Mouse (Mus musculus) forebrain, embryonic 14.5 days (tissue): ENCODE results near the gene Snx9. TPM values are rescaled to one million over a fixed set of nuclear protein-coding genes. Genes with fewer than 3 reads are reported as not detected.
A peak's percentile ranks its signal among the peaks of the same experiment; 100 is the strongest.

Experiments
- ATAC-seq: fragments of 200-750 bp; cut with Nextera tagmentation; 2 replicates; pipeline ENCODE4 v1.8.0; 2017; ENCODE audit warnings: mild to moderate bottlenecking, moderate library complexity
- DNase-seq: peaks from one replicate; pipeline ENCODE4 v3.0.0-alpha.2; 2015; ENCODE audit warnings: low spot score
- H3K27ac ChIP-seq: fragments of 300-500 bp; sonication (generic); 2 replicates; pipeline ENCODE4 v1.5.1; 2014; ENCODE audit warnings: low read depth, mild to moderate bottlenecking, control low read depth, low read length, moderate library complexity
- H3K27me3 ChIP-seq: fragments of 300-500 bp; sonication (generic); replicated peaks from 2 replicates; pipeline ENCODE4 v1.6.1; 2014; ENCODE audit warnings: low read length, control low read depth, mixed read lengths; ENCODE audit not compliant: control insufficient read depth, insufficient read depth
- H3K36me3 ChIP-seq: fragments of 300-500 bp; sonication (generic); 2 replicates; pipeline ENCODE4 v1.6.1; 2014; ENCODE audit warnings: low read length, control low read depth; ENCODE audit not compliant: control insufficient read depth, insufficient read depth
- H3K4me1 ChIP-seq: fragments of 300-500 bp; sonication (generic); 2 replicates; pipeline ENCODE4 v1.6.1; 2014; ENCODE audit warnings: antibody characterized with exemption, low read length, control low read depth; ENCODE audit not compliant: control insufficient read depth, insufficient read depth
- H3K4me2 ChIP-seq: fragments of 300-500 bp; sonication (generic); 2 replicates; pipeline ENCODE4 v1.6.1; 2014; ENCODE audit warnings: mild to moderate bottlenecking, control low read depth, low read length
- H3K4me3 ChIP-seq: fragments of 300-500 bp; sonication (generic); 2 replicates; pipeline ENCODE4 v1.5.1; 2014; ENCODE audit warnings: low read depth, low read length, control low read depth
- H3K9ac ChIP-seq: fragments of 300-500 bp; sonication (generic); 2 replicates; pipeline ENCODE4 v1.6.1; 2014; ENCODE audit warnings: mild to moderate bottlenecking, low read length, control low read depth, moderate library complexity
- H3K9me3 ChIP-seq: fragments of 300-500 bp; sonication (generic); replicated peaks from 2 replicates; pipeline ENCODE4 v1.6.1; 2016; ENCODE audit warnings: low read length, control low read depth, mixed read lengths; ENCODE audit not compliant: control insufficient read depth
- WGBS: fragments of 180-500 bp; shearing (Covaris S2); extraction: QIAGEN DNeasy Blood & Tissue Kit; methylation state at CpG from one replicate; pipeline ENCODE4 v1.1.7; 2014; 5-methylcytosine and 5-hydroxymethylcytosine counted together
- polyA plus RNA-seq: library from polyadenylated mRNA; unstranded; fragments of >200 nt; fragmentation: Nextera tagmentation; extraction: Ambion mirVana; gene quantifications from 2 replicates; pipeline ENCODE4 v1.2.1, GENCODE M21; 2014

Gene Snx9
- polyA plus RNA-seq, 1 experiment from 2014 or later = 6.7 TPM

DNA sequence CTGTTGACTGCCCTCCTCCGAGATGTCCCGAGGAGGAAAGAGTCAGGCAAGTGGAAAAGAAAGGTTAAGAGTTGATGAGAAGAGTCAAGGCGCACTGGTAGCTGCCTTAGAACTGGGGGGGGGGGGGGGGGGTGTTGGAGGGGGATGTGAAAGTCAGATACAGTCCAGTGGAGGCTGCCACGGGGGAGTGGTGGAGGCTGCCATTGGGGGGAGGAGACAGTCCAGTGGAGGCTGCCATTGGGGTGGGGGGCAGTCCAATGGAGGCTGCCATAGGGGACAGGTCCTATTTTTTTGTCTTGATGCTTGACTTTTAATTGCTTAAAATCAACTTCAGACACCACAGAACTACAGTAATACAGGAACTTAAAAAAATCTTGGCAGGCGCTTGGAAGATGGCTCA is 91.0 kb downstream of the Snx9 start:
- no peaks in the 10 kb centered on the region for H3K36me3 ChIP-seq
- no peak overlapping the region for H3K27ac ChIP-seq
- DNase-seq = no peak
- H3K4me2 ChIP-seq = no peak overlapping the region
- no peak overlapping the region for H3K9ac ChIP-seq
- ATAC-seq = no peak
- H3K4me1 ChIP-seq = peaks cover 6% of the 10 kb centered on the region; the same call in 1 of the 2 replicates
- no peaks in the 10 kb centered on the region for H3K27me3 ChIP-seq
- H3K9me3 ChIP-seq = no peaks in the 10 kb centered on the region
- H3K4me3 ChIP-seq = no peak overlapping the region
- 80% methylated on average over 5 of the region's 5 CpGs for WGBS

DNA sequence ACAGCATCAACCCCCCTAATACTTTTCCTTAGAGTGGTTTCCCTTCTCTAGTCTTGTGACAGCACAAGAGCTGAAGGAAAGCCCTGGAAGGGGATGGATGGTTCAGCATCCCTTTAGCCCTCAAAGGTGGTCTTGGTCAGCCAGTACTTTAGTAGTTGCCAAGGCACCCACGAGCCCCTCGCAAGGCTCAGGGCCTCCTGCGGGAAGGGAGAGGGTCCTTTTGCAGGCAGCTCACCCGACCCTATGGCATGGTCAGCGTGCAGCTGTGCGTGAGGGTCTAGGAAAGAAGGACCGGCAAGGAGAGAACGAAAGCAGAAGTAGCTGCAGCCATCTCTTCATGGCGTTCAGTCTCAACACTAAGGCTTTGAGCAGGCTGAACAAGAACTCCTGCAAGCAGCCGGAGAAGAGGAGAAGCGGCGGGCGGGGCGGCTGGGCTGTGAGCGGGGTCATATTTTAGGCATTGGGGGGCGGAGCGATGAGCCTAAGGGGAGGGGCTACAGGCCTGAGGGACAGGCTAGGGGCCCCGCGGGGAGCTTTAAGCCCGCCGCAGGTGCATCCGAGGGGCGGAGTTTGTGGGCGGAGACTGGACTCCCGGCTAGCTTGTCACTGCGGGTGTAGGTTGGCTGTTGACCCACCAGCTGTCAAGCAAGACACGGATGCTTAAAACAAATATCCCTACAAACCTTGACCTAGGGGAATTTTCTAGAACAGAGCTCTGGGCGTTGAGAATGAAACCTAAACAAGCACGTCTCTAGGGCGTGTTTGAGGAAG is 93.6 kb downstream of the Snx9 start:
- H3K27me3 ChIP-seq = 0 out of 2 replicates have a peak, but pooled peaks cover 5% of the 10 kb centered on the region
- H3K4me2 ChIP-seq = peak overlapping the region; percentile 64
- peak overlapping the region; percentile 45 for H3K9ac ChIP-seq
- H3K9me3 ChIP-seq = no peaks in the 10 kb centered on the region
- DNase-seq (peak; percentile 79), ATAC-seq (peak; percentile 88)
- peak overlapping the region; percentile 35 for H3K4me3 ChIP-seq
- no peaks in the 10 kb centered on the region for H3K36me3 ChIP-seq
- H3K4me1 ChIP-seq = peaks cover 6% of the 10 kb centered on the region; the same call in 1 of the 2 replicates
- H3K27ac ChIP-seq = no peak overlapping the region
- 1% methylated on average over 30 of the region's 30 CpGs for WGBS

DNA sequence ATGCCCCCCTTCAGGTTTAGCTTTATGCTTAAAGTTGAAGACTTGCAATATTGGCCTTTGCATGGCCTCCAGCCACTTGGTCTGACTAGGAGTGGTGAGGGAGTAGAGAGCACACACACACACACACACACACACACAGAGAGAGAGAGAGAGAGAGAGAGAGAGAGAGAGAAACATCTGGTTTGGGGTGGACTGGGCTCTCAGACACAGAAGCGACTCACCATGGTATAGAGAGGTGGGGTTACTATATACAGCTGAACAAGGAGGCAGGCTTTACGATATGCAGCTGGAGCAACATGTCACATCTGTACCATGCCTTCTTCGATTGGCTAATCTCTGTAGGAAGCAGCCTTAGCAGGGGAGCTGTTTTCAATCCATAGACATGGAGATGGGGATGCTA is 94.6 kb downstream of the Snx9 start:
- Histone ChIP-seq H3K36me3 (no peaks in the 10 kb centered on the region), H3K27me3 (peaks cover 11% of the 10 kb centered on the region), H3K4me2 (no peak overlapping the region), H3K9me3 (no peaks in the 10 kb centered on the region), H3K27ac (no peak overlapping the region), H3K4me3 (no peak overlapping the region), H3K4me1 (peaks cover 6% of the 10 kb centered on the region; the same call in 1 of the 2 replicates), H3K9ac (no peak overlapping the region)
- DNase-seq (no peak), ATAC-seq (no peak)
- WGBS = 66% methylated on average over 3 of the region's 3 CpGs

DNA sequence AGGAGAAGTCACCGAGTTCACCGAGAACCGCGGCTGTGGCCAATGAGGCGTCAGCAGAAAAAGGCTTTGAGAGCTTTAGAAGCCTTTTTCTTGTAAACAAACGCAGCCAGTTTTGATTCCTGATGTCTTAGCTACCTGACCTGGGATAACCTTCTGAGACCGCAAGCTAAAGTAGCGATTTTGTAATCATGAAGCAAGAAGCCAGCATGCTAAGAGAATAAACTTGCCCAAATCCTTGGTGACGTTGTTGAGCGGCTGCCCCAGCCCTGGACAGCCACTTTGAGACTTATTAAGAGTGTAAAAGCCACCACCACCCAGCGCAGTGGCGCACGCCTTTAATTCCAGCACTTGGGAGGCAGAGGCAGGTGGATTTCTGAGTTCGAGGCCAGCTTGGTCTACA is 95.1 kb downstream of the Snx9 start:
- Histone ChIP-seq H3K9ac (no peak overlapping the region), H3K4me3 (no peak overlapping the region), H3K27me3 (peaks cover 14% of the 10 kb centered on the region), H3K4me2 (no peak overlapping the region), H3K4me1 (peaks cover 6% of the 10 kb centered on the region; the same call in 1 of the 2 replicates), H3K27ac (no peak overlapping the region), H3K36me3 (no peaks in the 10 kb centered on the region), H3K9me3 (no peaks in the 10 kb centered on the region)
- WGBS = 52% methylated on average over 14 of the region's 14 CpGs
- DNase-seq = no peak
- ATAC-seq = no peak

DNA sequence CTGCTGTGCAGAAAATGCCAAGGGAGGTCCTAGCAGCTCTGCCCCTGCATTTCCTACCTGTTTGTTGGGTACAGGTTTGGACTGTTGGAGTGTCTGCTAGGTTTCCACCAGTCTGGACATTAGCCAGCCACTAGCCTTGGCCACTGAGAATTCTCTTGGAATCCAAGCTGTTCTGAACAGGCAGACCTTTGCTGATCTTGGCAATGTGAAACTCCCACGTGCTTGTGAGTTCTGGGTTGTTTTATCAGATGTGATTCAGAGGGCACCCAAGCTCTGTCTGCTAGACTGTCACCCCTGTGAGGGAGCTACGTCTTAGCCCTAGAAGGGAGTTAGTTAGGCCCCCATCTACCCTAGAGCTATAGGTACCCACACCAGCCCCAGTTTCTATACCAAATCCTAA is 96.3 kb downstream of the Snx9 start:
- no peaks in the 10 kb centered on the region for H3K9me3 ChIP-seq
- no peak overlapping the region for H3K4me2 ChIP-seq
- H3K9ac ChIP-seq = no peak overlapping the region
- H3K36me3 ChIP-seq = no peaks in the 10 kb centered on the region
- no peak for DNase-seq
- no peak overlapping the region for H3K4me3 ChIP-seq
- WGBS = 79% methylated on average over 2 of the region's 2 CpGs
- no peak overlapping the region for H3K27ac ChIP-seq
- no peak for ATAC-seq
- peaks cover 6% of the 10 kb centered on the region; the same call in 1 of the 2 replicates for H3K4me1 ChIP-seq
- peaks cover 25% of the 10 kb centered on the region for H3K27me3 ChIP-seq

DNA sequence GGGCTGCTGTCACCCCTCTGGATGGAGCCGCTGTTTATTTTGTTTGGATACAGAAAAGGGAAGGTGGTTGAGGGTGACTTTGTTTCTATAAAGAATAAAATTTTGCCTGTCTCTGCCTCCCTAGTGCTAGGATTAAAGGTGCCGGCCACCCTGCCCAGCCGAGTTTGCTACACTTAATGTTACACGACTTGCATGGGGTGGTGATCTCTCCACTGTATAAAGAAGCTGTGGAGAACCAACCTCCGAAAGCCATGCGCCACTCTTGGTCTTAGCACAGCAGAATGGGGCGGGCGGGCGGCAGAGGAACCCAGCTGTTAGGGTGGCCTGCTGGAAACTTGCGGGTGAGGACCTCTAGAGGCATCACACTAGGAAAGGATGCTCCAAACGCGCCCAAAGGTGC is 98.7 kb downstream of the Snx9 start:
- DNase-seq = no peak
- 60% methylated on average over 12 of the region's 12 CpGs for whole genome bisulfite sequencing
- no peaks in the 10 kb centered on the region for H3K36me3 ChIP-seq

DNA sequence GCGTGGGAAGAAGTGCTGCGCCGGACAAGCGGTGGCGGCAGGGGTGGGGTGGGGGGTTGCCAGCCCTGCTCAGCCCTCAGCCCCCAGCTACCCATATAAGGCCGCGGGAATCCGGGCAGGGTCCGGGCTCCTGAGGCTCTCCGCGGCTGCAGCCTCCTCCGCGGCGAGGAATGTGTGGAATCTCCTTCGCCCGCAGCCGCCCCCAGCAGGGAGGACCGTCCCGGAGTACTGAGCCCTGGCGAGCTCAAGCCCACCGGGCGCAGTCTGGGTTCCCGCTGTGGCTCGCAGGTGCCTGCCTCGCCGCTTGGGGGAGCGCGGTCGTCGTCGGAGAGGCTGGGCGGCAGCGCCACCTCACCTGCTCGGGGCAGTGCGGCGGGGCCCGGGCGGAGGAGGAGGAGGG is 99.7 kb downstream of the Snx9 start:
- H3K9ac ChIP-seq = peak overlapping the region; percentile 35; the same call in 1 of the 2 replicates
- H3K4me1 ChIP-seq = no peaks in the 10 kb centered on the region
- H3K4me2 ChIP-seq = peak overlapping the region; percentile 80
- H3K27me3 ChIP-seq = peaks cover 28% of the 10 kb centered on the region
- peak; percentile 91 for ATAC-seq
- no peaks in the 10 kb centered on the region for H3K36me3 ChIP-seq
- DNase-seq = peak; percentile 64
- no peaks in the 10 kb centered on the region for H3K9me3 ChIP-seq
- WGBS = under 1% methylated on average over 31 of the region's 38 CpGs
- H3K27ac ChIP-seq = no peak overlapping the region
- H3K4me3 ChIP-seq = peak overlapping the region; percentile 43

More for the DNA sequence above, 98.7 kb downstream of the Snx9 start:
- Histone ChIP-seq H3K4me2 (no peak overlapping the region), H3K4me3 (no peak overlapping the region), H3K27me3 (peaks cover 28% of the 10 kb centered on the region), H3K9me3 (no peaks in the 10 kb centered on the region), H3K27ac (no peak overlapping the region), H3K9ac (no peak overlapping the region), H3K4me1 (peaks cover 3% of the 10 kb centered on the region; the same call in 1 of the 2 replicates)
- no peak for ATAC-seq

DNA sequence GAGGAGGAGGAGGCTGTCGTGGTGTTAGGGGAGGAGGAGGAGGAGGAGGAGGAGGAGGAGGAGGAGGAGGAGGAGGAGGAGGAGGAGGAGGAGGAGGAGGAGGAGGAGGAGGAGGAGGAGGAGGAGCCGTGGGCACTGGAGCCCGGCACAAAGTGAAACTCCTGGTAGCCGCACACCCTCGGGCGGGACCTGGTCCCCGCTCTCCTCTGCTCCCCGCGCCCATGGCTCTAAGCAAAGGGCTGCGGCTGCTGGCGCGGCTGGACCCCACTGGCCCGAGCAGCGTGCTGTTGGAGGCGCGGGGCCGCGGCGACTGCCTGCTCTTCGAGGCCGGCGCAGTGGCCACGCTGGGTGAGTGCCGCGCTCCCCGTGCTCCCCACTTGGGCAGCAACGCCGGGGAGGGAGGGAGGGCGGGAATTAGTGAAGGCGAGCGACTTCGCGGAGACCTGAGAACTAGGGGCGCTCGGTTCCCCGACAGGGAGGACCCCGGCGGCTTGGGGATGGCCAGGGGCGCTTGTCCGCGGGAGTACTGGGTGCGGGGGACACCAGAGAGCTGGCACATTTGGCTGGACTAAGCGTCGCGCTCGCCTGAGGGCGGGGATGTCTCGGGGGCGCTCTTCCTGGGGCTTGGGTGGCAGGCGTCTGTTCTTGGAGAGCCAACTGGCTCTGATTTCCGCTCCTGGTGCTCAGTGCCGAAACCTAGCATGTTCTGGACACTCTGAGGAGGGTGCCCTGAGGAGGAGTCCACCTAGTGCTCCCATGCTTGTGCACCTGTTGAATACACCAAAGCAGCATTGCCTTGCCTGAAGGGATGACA is 100.3 kb downstream of the Snx9 start, which contains the start of gene Synj2:
Gene Synj2, plus strand, starts transcription at position 51 of the 814 bp plus-strand sequence.
- 3% methylated on average over 33 of the region's 52 CpGs for WGBS
- Histone ChIP-seq H3K27ac (no peak within 1 kb of the TSS), H3K27me3 (peaks cover 28% of the 10 kb centered on the region), H3K4me3 (peak within 1 kb of the TSS; percentile 43), H3K36me3 (no peaks in the 10 kb centered on the region), H3K9ac (peak within 1 kb of the TSS; percentile 56), H3K9me3 (no peaks in the 10 kb centered on the region), H3K4me2 (peak within 1 kb of the TSS; percentile 80), H3K4me1 (no peaks in the 10 kb centered on the region)
- DNase-seq (peak; percentile 58), ATAC-seq (peak; percentile 83)
